Mouse (Mus musculus): ENCODE measurements around the gene Ift122.

GRCm38 (mm10) chr6:115896346-115896745 lies 43.1 kb downstream of the Ift122 start:
- no peak for TF ChIP-seq ZMIZ1 (IDR thresholded peaks at IDR 0.05; ENCODE audit: low read depth, low read length)
- no peak for TF ChIP-seq UBTF (IDR thresholded peaks at IDR 0.05; ENCODE audit: low read depth, low read length)
